Mouse (Mus musculus): ENCODE measurements around the gene Plau. TPM values are rescaled to one million over a fixed set of nuclear protein-coding genes. Genes with fewer than 3 reads are reported as not detected.

Gene Plau
- polyA plus RNA-seq, 1 experiment from 2014 or later, result 1.0 TPM

GRCm38 (mm10) chr14:20846214-20846613 lies 9.8 kb downstream of the Plau start:
- TF ChIP-seq CTCF (IDR thresholded peaks at IDR 0.05), result no peak
- peak; percentile 68 for TF ChIP-seq EP300 (IDR thresholded peaks at IDR 0.05)
- Histone ChIP-seq H3K4me3 (ENCODE audit: low read depth, low read length) (no peak overlapping the region), H3K9ac (replicated peaks; ENCODE audit: low read depth) (no peak overlapping the region), H3K9me3 (ENCODE audit: low read length) (no peaks in the 10 kb centered on the region), H3K36me3 (ENCODE audit: insufficient read depth, low read length) (no peaks in the 10 kb centered on the region), H3K27ac (ENCODE audit: low read length) (peak overlapping the region; percentile 51), H3K4me1 (ENCODE audit: insufficient read depth, low read depth, low read length) (peaks cover 6% of the 10 kb centered on the region; the same call in 1 of the 2 replicates), H3K4me2 (replicated peaks; ENCODE audit: low read depth, low read length) (no peak overlapping the region; the same call in 1 of the 2 replicates), H3K27me3 (replicated peaks; ENCODE audit: insufficient read depth, low read length) (no peaks in the 10 kb centered on the region)
- DNase-seq (ENCODE audit: low spot score) (no peak), ATAC-seq (peak; percentile 88)
- WGBS, result 49% methylated on average over 7 of the region's 7 CpGs

- Histone ChIP-seq H3K27me3 (replicated peaks; ENCODE audit: insufficient read depth, low read length) (no peaks in the 10 kb centered on the region), H3K36me3 (ENCODE audit: insufficient read depth, low read length) (no peaks in the 10 kb centered on the region), H3K4me1 (ENCODE audit: insufficient read depth, low read depth, low read length) (peaks cover 6% of the 10 kb centered on the region; the same call in 1 of the 2 replicates), H3K27ac (ENCODE audit: low read length) (no peak overlapping the region), H3K9me3 (ENCODE audit: low read length) (no peaks in the 10 kb centered on the region), H3K4me2 (replicated peaks; ENCODE audit: low read depth, low read length) (no peak overlapping the region), H3K9ac (replicated peaks; ENCODE audit: low read depth) (no peak overlapping the region), H3K4me3 (ENCODE audit: low read depth, low read length) (no peak overlapping the region)
- ATAC-seq (no peak), DNase-seq (ENCODE audit: low spot score) (no peak)
- WGBS, result 69% methylated on average over 3 of the region's 3 CpGs
- TF ChIP-seq EP300 (IDR thresholded peaks at IDR 0.05), result no peak
- TF ChIP-seq CTCF (IDR thresholded peaks at IDR 0.05), result no peak
Observed at GRCm38 (mm10) chr14:20847637-20848129, 11.2 kb downstream of the Plau start.

- H3K27me3 ChIP-seq (replicated peaks; ENCODE audit: insufficient read depth, low read length), result no peaks in the 10 kb centered on the region
- 80% methylated on average over 4 of the region's 4 CpGs for WGBS
- no peaks in the 10 kb centered on the region for H3K36me3 ChIP-seq (ENCODE audit: insufficient read depth, low read length)
- TF ChIP-seq EP300 (IDR thresholded peaks at IDR 0.05), result no peak
- TF ChIP-seq CTCF (IDR thresholded peaks at IDR 0.05), result no peak
- no peak for DNase-seq (ENCODE audit: low spot score)
- no peak overlapping the region for H3K27ac ChIP-seq (ENCODE audit: low read length)
- no peak overlapping the region for H3K4me3 ChIP-seq (ENCODE audit: low read depth, low read length)
- peaks cover 6% of the 10 kb centered on the region; the same call in 1 of the 2 replicates for H3K4me1 ChIP-seq (ENCODE audit: insufficient read depth, low read depth, low read length)
- no peaks in the 10 kb centered on the region for H3K9me3 ChIP-seq (ENCODE audit: low read length)
- ATAC-seq, result no peak
- no peak overlapping the region for H3K4me2 ChIP-seq (replicated peaks; ENCODE audit: low read depth, low read length)
- H3K9ac ChIP-seq (replicated peaks; ENCODE audit: low read depth), result no peak overlapping the region
Observed at GRCm38 (mm10) chr14:20849753-20850152, 13.3 kb downstream of the Plau start.

GRCm38 (mm10) chr14:20850498-20850897 lies 14.0 kb downstream of the Plau start:
- TF ChIP-seq CTCF (IDR thresholded peaks at IDR 0.05) (no peak), EP300 (IDR thresholded peaks at IDR 0.05) (no peak)
- Histone ChIP-seq H3K36me3 (ENCODE audit: insufficient read depth, low read length) (no peaks in the 10 kb centered on the region), H3K27ac (ENCODE audit: low read length) (no peak overlapping the region), H3K4me1 (ENCODE audit: insufficient read depth, low read depth, low read length) (peaks cover 5% of the 10 kb centered on the region; the same call in 1 of the 2 replicates), H3K4me3 (ENCODE audit: low read depth, low read length) (no peak overlapping the region), H3K27me3 (replicated peaks; ENCODE audit: insufficient read depth, low read length) (no peaks in the 10 kb centered on the region), H3K9ac (replicated peaks; ENCODE audit: low read depth) (no peak overlapping the region), H3K4me2 (replicated peaks; ENCODE audit: low read depth, low read length) (no peak overlapping the region), H3K9me3 (ENCODE audit: low read length) (no peaks in the 10 kb centered on the region)
- DNase-seq (ENCODE audit: low spot score) (no peak), ATAC-seq (peak; percentile 27; the same call in 1 of the 2 replicates)
- 48% methylated on average over 2 of the region's 2 CpGs for WGBS

- no peaks in the 10 kb centered on the region for H3K27me3 ChIP-seq (replicated peaks; ENCODE audit: insufficient read depth, low read length)
- no peak overlapping the region for H3K4me3 ChIP-seq (ENCODE audit: low read depth, low read length)
- H3K36me3 ChIP-seq (ENCODE audit: insufficient read depth, low read length), result no peaks in the 10 kb centered on the region
- no peaks in the 10 kb centered on the region for H3K4me1 ChIP-seq (ENCODE audit: insufficient read depth, low read depth, low read length)
- no peak overlapping the region for H3K9ac ChIP-seq (replicated peaks; ENCODE audit: low read depth)
- no peak overlapping the region for H3K4me2 ChIP-seq (replicated peaks; ENCODE audit: low read depth, low read length)
- H3K9me3 ChIP-seq (ENCODE audit: low read length), result no peaks in the 10 kb centered on the region
- no peak for ATAC-seq
- no peak for DNase-seq (ENCODE audit: low spot score)
- TF ChIP-seq EP300 (IDR thresholded peaks at IDR 0.05) (no peak), CTCF (IDR thresholded peaks at IDR 0.05) (no peak)
- no peak overlapping the region for H3K27ac ChIP-seq (ENCODE audit: low read length)
Observed at GRCm38 (mm10) chr14:20851776-20852175, 15.3 kb downstream of the Plau start.

- DNase-seq (ENCODE audit: low spot score), result no peak
- no peak for ATAC-seq
- TF ChIP-seq CTCF (IDR thresholded peaks at IDR 0.05), result no peak
- TF ChIP-seq EP300 (IDR thresholded peaks at IDR 0.05), result no peak
- WGBS, result 62% methylated on average over 2 of the region's 2 CpGs
- H3K4me1 ChIP-seq (ENCODE audit: insufficient read depth, low read depth, low read length), result no peaks in the 10 kb centered on the region
- no peaks in the 10 kb centered on the region for H3K27me3 ChIP-seq (replicated peaks; ENCODE audit: insufficient read depth, low read length)
- H3K4me3 ChIP-seq (ENCODE audit: low read depth, low read length), result no peak overlapping the region
- H3K4me2 ChIP-seq (replicated peaks; ENCODE audit: low read depth, low read length), result no peak overlapping the region
- no peak overlapping the region for H3K9ac ChIP-seq (replicated peaks; ENCODE audit: low read depth)
- no peaks in the 10 kb centered on the region for H3K9me3 ChIP-seq (ENCODE audit: low read length)
- no peak overlapping the region for H3K27ac ChIP-seq (ENCODE audit: low read length)
- H3K36me3 ChIP-seq (ENCODE audit: insufficient read depth, low read length), result no peaks in the 10 kb centered on the region
Observed at GRCm38 (mm10) chr14:20861152-20861551, 24.7 kb downstream of the Plau start.

GRCm38 (mm10) chr14:20861559-20861958 lies 25.1 kb downstream of the Plau start:
- H3K9me3 ChIP-seq (ENCODE audit: low read length), result no peaks in the 10 kb centered on the region
- no peak for DNase-seq (ENCODE audit: low spot score)
- H3K4me3 ChIP-seq (ENCODE audit: low read depth, low read length), result no peak overlapping the region
- H3K9ac ChIP-seq (replicated peaks; ENCODE audit: low read depth), result no peak overlapping the region
- no peaks in the 10 kb centered on the region for H3K36me3 ChIP-seq (ENCODE audit: insufficient read depth, low read length)
- no peaks in the 10 kb centered on the region for H3K27me3 ChIP-seq (replicated peaks; ENCODE audit: insufficient read depth, low read length)
- ATAC-seq, result no peak
- TF ChIP-seq EP300 (IDR thresholded peaks at IDR 0.05), result no peak
- TF ChIP-seq CTCF (IDR thresholded peaks at IDR 0.05), result no peak
- H3K4me2 ChIP-seq (replicated peaks; ENCODE audit: low read depth, low read length), result no peak overlapping the region
- no peaks in the 10 kb centered on the region for H3K4me1 ChIP-seq (ENCODE audit: insufficient read depth, low read depth, low read length)
- WGBS, result 68% methylated on average over 5 of the region's 5 CpGs
- H3K27ac ChIP-seq (ENCODE audit: low read length), result no peak overlapping the region
